ENCODE assay signal across 9 mouse cellular contexts in the genomic region with DNA sequence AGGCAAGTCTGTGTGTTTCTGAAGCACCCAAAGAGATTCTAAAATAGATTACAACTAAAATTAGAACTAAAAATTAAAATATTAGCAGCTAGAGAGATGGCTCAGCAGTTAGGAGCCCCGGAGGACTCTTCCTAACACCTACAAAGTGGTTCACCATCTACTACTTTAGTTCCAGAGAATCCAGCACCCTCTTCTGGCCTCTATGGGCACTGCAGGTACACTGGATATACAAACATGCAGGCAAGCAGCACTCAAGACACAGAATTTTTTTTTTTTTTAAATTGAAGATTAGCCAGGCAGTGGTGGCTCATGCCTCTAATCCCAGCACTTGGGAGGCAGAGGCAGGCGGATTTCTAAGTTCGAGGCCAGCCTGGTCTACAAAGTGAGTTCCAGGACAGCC. TPM values are rescaled to one million over a fixed set of nuclear protein-coding genes. Genes with fewer than 3 reads are reported as not detected.
A peak's percentile ranks its signal among the peaks of the same experiment; 100 is the strongest.
DNase-seq lines count a peak whose midpoint lies in the region; ATAC-seq and TF ChIP-seq lines count a peak whose summit lies in the region.
"Had no signal": no experiment of that assay in that cellular context is flagged by ENCODE, and none has a peak within 500 bp of the region (broad histone marks: within the 10 kb centered on the region; RNA-seq: fewer than 3 reads in every experiment).

No protein-coding gene starts in this region.

- peak; percentile 53 for TF ChIP-seq CTCF in left cerebral cortex, adult 2 months (IDR thresholded peaks at IDR 0.05)

- H3K9me3 ChIP-seq in neural tube, embryonic 11.5 days (ENCODE audit: control insufficient read depth, low read length) = no peaks in the 10 kb centered on the region
- H3K9me3 ChIP-seq: heart, embryonic 13.5 days had no signal

- DNase-seq in adrenal gland, postnatal 36 days = peak; percentile 44 to 52
- DNase-seq in adrenal gland, adult 8-10 months = no peak
- no peak for DNase-seq in left cerebral cortex, adult 2 months (ENCODE audit: extremely low spot score in 1 of 2, low spot score in 2 of 2)
- DNase-seq in left cerebral cortex, adult 8-10 months (ENCODE audit: low spot score in 2 of 2) = no peak
- peak; percentile 63 for DNase-seq in NIH3T3 (ENCODE audit: low read depth)
- peak; percentile 36 for DNase-seq in neural tube, embryonic 11.5 days (ENCODE audit: low spot score)

- WGBS in neural tube, embryonic 11.5 days = 94% methylated on average over 3 of the region's 3 CpGs

- ATAC-seq in granulocyte monocyte progenitor cell, adult 5-6 weeks (replicated peaks; ENCODE audit: poor library complexity, severe bottlenecking) = peak; percentile 46; the same call in 1 of the 2 replicates
- no peak for ATAC-seq in neural tube, embryonic 11.5 days (ENCODE audit: insufficient read depth, low FRiP score, low TSS enrichment)
- no peak for ATAC-seq in inflammation-experienced regulatory T-cells, adult 6 months

- no peak overlapping the region for H3K4me3 ChIP-seq in left cerebral cortex, adult 2 months
- no peak overlapping the region for H3K4me3 ChIP-seq in neural tube, embryonic 11.5 days (ENCODE audit: low read depth, low read length)
- H3K4me3 ChIP-seq: heart, embryonic 13.5 days had no signal

- no peaks in the 10 kb centered on the region for H3K4me1 ChIP-seq in neural tube, embryonic 11.5 days (ENCODE audit: control insufficient read depth, insufficient read depth, low read length)
- H3K4me1 ChIP-seq: heart, embryonic 13.5 days had no signal

- intact Hi-C loops in left cerebral cortex, adult 2 months (cut with DNase I) = no loop called here

- H3K36me3 ChIP-seq in neural tube, embryonic 11.5 days (ENCODE audit: control insufficient read depth, insufficient read depth, low read length) = peaks cover 30% of the 10 kb centered on the region

- no peak overlapping the region for H3K9ac ChIP-seq in neural tube, embryonic 11.5 days (ENCODE audit: low read length)
- H3K9ac ChIP-seq: heart, embryonic 13.5 days had no signal

- no peak overlapping the region for H3K4me2 ChIP-seq in neural tube, embryonic 11.5 days (ENCODE audit: low read depth)
- H3K4me2 ChIP-seq: heart, embryonic 13.5 days had no signal

- H3K27me3 ChIP-seq in neural tube, embryonic 11.5 days (ENCODE audit: control insufficient read depth, insufficient read depth, low read length) = no peaks in the 10 kb centered on the region
- H3K27me3 ChIP-seq: heart, embryonic 13.5 days had no signal

- H3K27ac ChIP-seq in left cerebral cortex, adult 2 months = no peak overlapping the region
- H3K27ac ChIP-seq in neural tube, embryonic 11.5 days (ENCODE audit: low read depth, low read length) = no peak overlapping the region
- H3K27ac ChIP-seq: heart, embryonic 13.5 days had no signal

RNA-seq across cellular contexts. Expression of gene Tmem116, which starts 8.1 kb away (rescaled TPM):
- total RNA-seq in adrenal gland, postnatal 36 days (2021) = 1 to 10 TPM; 3.5 to 6.9 TPM
- total RNA-seq in adrenal gland, adult 8-10 months (2022) = 1 to 10 TPM; 3.2 to 7.3 (median 4.5) TPM
- total RNA-seq in left cerebral cortex, adult 2 months (2021) = 1 to 10 TPM; 7.5 to 8.7 TPM
- 10 to 100 TPM in 1 of 4 experiments, 1 to 10 TPM in 3; 6.6 to 10.1 (median 7.8) TPM for total RNA-seq in left cerebral cortex, adult 8-10 months (2022)
- total RNA-seq in granulocyte monocyte progenitor cell, adult 5-6 weeks (2014; fragmentation: Nextera tagmentation) = not detected in 2 replicates
- 0.62 and 0.69 TPM in 2 replicates for total RNA-seq in granulocyte monocyte progenitor cell, adult 5-6 weeks (2017)
- 1.1 and 1.8 TPM in 2 replicates for polyA plus RNA-seq in neural tube, embryonic 11.5 days (2014; fragmentation: Nextera tagmentation; extraction: Ambion mirVana)
- polyA plus RNA-seq in inflammation-experienced regulatory T-cells, adult 6 months (2017; shearing (Covaris generic)) = 1 to 10 TPM in 2 of 3 experiments, under 1 TPM in 1; 0.24 to 3.1 (median 1.1) TPM

RNA-seq across cellular contexts. Expression of gene Erp29, which starts 8.8 kb away (rescaled TPM):
- total RNA-seq in adrenal gland, postnatal 36 days (2021) = 100 to 1,000 TPM; 117 to 123 TPM
- total RNA-seq in adrenal gland, adult 8-10 months (2022) = 100 to 1,000 TPM; 105 to 121 (median 115) TPM
- total RNA-seq in left cerebral cortex, adult 2 months (2021) = 100 to 1,000 TPM; 129 to 136 TPM
- total RNA-seq in left cerebral cortex, adult 8-10 months (2022) = 100 to 1,000 TPM; 116 to 148 (median 130) TPM
- 410 and 421 TPM in 2 replicates for total RNA-seq in granulocyte monocyte progenitor cell, adult 5-6 weeks (2014; fragmentation: Nextera tagmentation)
- 928 and 1,056 TPM in 2 replicates for total RNA-seq in granulocyte monocyte progenitor cell, adult 5-6 weeks (2017)
- polyA plus RNA-seq in neural tube, embryonic 11.5 days (2014; fragmentation: Nextera tagmentation; extraction: Ambion mirVana) = 119 and 135 TPM in 2 replicates
- 10 to 100 TPM; 70.3 to 77.7 (median 74.5) TPM for polyA plus RNA-seq in inflammation-experienced regulatory T-cells, adult 6 months (2017; shearing (Covaris generic))

RNA-seq across cellular contexts. Expression of gene Naa25, which starts 45.8 kb away (rescaled TPM):
- 10 to 100 TPM; 35.8 to 42.1 TPM for total RNA-seq in adrenal gland, postnatal 36 days (2021)
- 10 to 100 TPM; 33.4 to 40.0 (median 35.9) TPM for total RNA-seq in adrenal gland, adult 8-10 months (2022)
- total RNA-seq in left cerebral cortex, adult 2 months (2021) = 10 to 100 TPM; 42.9 to 43.3 TPM
- total RNA-seq in left cerebral cortex, adult 8-10 months (2022) = 10 to 100 TPM; 34.7 to 41.3 (median 36.6) TPM
- total RNA-seq in granulocyte monocyte progenitor cell, adult 5-6 weeks (2014; fragmentation: Nextera tagmentation) = 35.8 and 39.4 TPM in 2 replicates
- 74.6 and 75.1 TPM in 2 replicates for total RNA-seq in granulocyte monocyte progenitor cell, adult 5-6 weeks (2017)
- polyA plus RNA-seq in neural tube, embryonic 11.5 days (2014; fragmentation: Nextera tagmentation; extraction: Ambion mirVana) = 48.1 and 57.0 TPM in 2 replicates
- 10 to 100 TPM; 26.1 to 40.4 (median 35.0) TPM for polyA plus RNA-seq in inflammation-experienced regulatory T-cells, adult 6 months (2017; shearing (Covaris generic))

RNA-seq across cellular contexts. Expression of gene Trafd1, which starts 58.1 kb away (rescaled TPM):
- 10 to 100 TPM; 44.1 to 49.7 TPM for total RNA-seq in adrenal gland, postnatal 36 days (2021)
- 10 to 100 TPM; 37.0 to 67.7 (median 52.0) TPM for total RNA-seq in adrenal gland, adult 8-10 months (2022)
- total RNA-seq in left cerebral cortex, adult 2 months (2021) = 10 to 100 TPM; 78.9 to 81.2 TPM
- 10 to 100 TPM; 72.9 to 87.1 (median 73.8) TPM for total RNA-seq in left cerebral cortex, adult 8-10 months (2022)
- total RNA-seq in granulocyte monocyte progenitor cell, adult 5-6 weeks (2014; fragmentation: Nextera tagmentation) = 50.5 and 74.7 TPM in 2 replicates
- total RNA-seq in granulocyte monocyte progenitor cell, adult 5-6 weeks (2017) = 39.0 and 40.8 TPM in 2 replicates
- polyA plus RNA-seq in neural tube, embryonic 11.5 days (2014; fragmentation: Nextera tagmentation; extraction: Ambion mirVana) = 86.9 and 94.6 TPM in 2 replicates
- polyA plus RNA-seq in inflammation-experienced regulatory T-cells, adult 6 months (2017; shearing (Covaris generic)) = 10 to 100 TPM; 31.6 to 50.8 (median 39.1) TPM

RNA-seq across cellular contexts. Expression of gene Adam1b, which starts 59.7 kb away (rescaled TPM):
- total RNA-seq in adrenal gland, postnatal 36 days (2021) = not detected
- under 1 TPM in 2 of 4 experiments, not detected in 2; 0.12 to 0.16 TPM for total RNA-seq in adrenal gland, adult 8-10 months (2022)
- under 1 TPM in 1 of 2 experiments, not detected in 1; 0.12 TPM for total RNA-seq in left cerebral cortex, adult 2 months (2021)
- not detected for total RNA-seq in left cerebral cortex, adult 8-10 months (2022)
- not detected in 2 replicates for total RNA-seq in granulocyte monocyte progenitor cell, adult 5-6 weeks (2014; fragmentation: Nextera tagmentation)
- total RNA-seq in granulocyte monocyte progenitor cell, adult 5-6 weeks (2017) = 0.15 TPM in 1 of 2 replicates, not detected in the other
- not detected in 2 replicates for polyA plus RNA-seq in neural tube, embryonic 11.5 days (2014; fragmentation: Nextera tagmentation; extraction: Ambion mirVana)
- polyA plus RNA-seq in inflammation-experienced regulatory T-cells, adult 6 months (2017; shearing (Covaris generic)) = under 1 TPM in 1 of 3 experiments, not detected in 2; 0.22 TPM

Comparison
In these comparisons a context has a peak if more than half of its experiments do, and no peak if none do; other contexts are left out.
1. DNase-seq: peak in adrenal gland, postnatal 36 days (2 of 2), NIH3T3 (single experiment) and neural tube, embryonic 11.5 days (single experiment); none in adrenal gland, adult 8-10 months (single experiment), left cerebral cortex, adult 2 months (0 of 2) and left cerebral cortex, adult 8-10 months (0 of 2).